Mouse (Mus musculus): ENCODE measurements around the gene B4galt3.

GRCm38 (mm10) chr1:171309321-171309720, 39.2 kb downstream of the B4galt3 start:
- TF ChIP-seq CTCF (IDR thresholded peaks at IDR 0.05; ENCODE audit: low read depth): no peak
- TF ChIP-seq EP300 (IDR thresholded peaks at IDR 0.05; ENCODE audit: low read depth): no peak
